Mouse (Mus musculus) thymus, postnatal 14 days (tissue): ENCODE measurements at regions not wholly inside any gene's neighbourhood (a gene's known extent, or its start where the extent isn't known, plus 50 kb on each side); places are given as distances from the start of the nearest gene placed in this dataset.
"Not testable (repeated sequence)": the region's sequence is repeated elsewhere in the genome, so short reads cannot be mapped to it uniquely, and the experiment has no call there.

Experiments
- DNase-seq: peaks from one replicate; pipeline ENCODE4 v3.0.0; 2021

DNA sequence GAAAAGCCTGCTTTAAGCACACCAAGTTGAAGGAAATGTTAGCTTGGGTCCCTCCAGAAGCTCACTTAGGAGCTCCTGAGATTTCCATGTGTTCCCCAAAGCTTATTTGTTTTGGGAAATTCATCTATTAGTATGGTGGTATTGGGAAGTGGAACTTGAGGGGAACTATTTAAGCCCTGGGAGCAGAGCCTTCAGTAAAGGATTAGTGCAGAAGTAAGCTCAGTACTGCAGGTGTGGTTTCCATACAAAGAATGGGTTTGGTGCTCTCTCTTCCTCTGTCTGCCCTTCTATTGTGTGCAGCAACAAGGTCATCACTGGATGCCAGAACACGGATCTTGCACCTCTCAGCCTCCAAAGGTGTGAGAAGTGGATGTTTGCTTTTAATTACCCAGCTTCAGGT lies 57.2 kb downstream of the Foxa2 start:
- DNase-seq, result no peak

- no peak for DNase-seq
Measured at GRCm38 (mm10) chr2:147988586-147988985, 58.2 kb downstream of the Foxa2 start.

DNA sequence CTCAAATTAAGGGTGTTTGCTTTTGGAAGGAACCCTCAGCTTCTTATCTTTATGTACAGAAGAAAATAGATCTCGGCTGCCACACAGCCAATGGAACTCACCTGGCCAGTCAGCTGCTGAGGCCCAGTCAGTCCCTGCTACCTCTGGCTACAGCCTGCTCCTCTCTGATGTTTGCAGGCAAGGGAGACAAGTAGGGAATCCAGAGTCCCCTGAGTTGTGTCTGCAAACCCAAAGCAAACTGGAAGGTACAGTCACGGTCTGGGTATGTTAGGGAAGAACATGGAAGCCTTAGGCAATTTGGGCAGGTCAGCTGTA lies 61.6 kb downstream of the Foxa2 start:
- no peak for DNase-seq

DNA sequence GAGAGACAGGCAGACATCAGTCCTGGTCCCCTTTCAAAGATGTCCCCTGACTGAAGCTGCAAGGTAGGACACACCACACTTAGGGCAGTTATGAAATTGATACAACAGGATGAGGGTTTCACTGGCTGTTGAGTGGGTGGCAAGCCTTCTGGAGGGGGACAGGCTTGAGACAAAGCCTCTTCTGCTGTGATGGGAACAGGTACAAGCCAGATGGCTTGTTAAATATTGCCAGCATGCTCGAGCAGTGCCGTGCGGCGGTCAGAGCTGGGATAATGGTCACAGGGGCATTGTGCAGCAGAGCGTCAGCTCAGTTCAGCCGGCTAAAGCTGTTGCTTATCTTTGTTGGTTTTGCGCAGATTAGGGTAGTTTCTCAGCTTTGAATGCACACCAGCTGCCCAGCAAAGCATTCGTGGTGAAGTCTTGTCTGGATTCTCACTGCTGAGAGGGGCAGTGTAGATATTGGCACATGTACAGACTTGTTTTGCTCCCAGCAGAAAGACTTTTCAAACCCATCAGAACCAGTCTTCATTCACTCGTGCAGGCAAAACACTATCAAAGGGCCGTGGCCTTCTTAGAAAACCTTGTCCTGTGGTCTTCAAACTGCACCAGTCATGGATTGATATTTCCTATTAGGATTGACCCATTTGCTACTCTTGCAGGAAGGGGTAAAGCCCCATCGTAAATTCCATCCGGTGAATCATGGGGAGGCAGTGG lies 62.1 kb downstream of the Foxa2 start:
- DNase-seq, result no peak

DNA sequence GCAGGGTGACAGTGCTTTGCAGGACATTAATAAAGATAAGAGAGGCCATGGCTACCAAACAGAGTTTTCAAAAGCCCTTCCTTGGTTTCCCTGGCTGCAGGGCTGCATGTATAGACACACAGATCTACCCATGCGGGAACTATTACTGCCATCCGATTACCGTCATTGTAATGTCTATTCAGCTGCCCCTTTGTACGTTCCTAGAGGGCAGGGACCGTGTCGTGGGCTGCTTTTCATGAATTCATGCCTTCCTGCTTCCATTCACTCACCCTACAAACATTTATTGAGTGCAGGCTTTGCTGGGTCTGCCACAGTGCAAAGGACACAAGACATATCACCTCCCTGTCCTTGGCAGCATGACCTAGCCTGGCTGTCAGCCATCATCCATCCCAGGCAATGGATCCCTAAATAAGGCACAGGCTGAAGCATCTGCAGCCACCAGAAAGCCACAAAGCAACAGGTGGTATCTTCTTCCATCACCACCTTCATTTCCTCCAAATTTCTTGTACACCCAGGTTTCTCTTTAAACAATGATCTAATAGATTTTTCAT lies 65.8 kb downstream of the Foxa2 start:
- DNase-seq, result no peak

GRCm38 (mm10) chr2:147980408-147980807 lies 66.4 kb downstream of the Foxa2 start:
- no peak for DNase-seq

- DNase-seq, result no peak
Measured at GRCm38 (mm10) chr2:147979660-147980364, 67.0 kb downstream of the Foxa2 start.

DNA sequence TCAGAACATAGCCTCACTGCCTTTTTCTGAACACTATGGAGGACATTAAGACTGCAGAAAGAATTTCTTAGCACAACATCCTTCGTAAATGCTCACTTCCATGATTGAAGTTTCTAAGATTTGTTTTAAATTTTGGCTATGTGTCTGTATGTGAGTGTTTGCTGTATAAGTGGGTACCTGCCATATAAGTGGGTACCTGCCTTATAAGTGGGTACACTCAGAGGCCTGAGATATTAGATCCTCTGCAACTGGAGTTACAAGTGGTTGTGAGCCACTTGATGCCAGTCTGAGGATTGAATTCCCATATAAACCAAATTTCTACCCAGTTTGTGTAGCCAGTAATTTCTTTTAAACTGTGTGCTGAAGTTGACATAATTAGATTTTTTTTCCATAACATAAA lies 67.8 kb downstream of the Foxa2 start:
- DNase-seq, result no peak

DNA sequence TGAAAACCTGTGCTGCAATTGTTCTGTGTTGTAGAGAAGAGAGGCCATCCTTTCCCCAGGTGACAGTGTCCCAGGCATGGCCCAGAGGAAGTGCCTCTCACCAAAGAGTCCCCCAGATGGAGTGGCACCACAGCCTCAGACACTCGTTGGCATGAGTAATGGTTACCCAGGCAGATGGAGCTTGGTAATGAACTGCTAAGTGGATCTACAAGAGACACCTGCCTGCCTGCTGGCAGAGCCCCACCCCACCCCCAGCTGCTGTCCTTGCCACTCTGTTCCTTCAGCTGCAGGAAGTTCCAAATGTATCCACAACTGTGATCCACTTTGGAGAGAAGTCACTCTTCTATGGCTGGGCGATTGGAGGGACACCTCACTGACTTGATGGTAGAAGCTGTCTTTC lies 72.0 kb downstream of the Foxa2 start:
- peak; percentile 28 for DNase-seq

GRCm38 (mm10) chr2:147968671-147969070 lies 78.1 kb downstream of the Foxa2 start:
- no peak for DNase-seq

GRCm38 (mm10) chr2:147967829-147968529 lies 78.8 kb downstream of the Foxa2 start:
- no peak for DNase-seq

- not testable (repeated sequence) for DNase-seq
Measured at GRCm38 (mm10) chr2:147963284-147963683, 83.5 kb downstream of the Foxa2 start.

DNA sequence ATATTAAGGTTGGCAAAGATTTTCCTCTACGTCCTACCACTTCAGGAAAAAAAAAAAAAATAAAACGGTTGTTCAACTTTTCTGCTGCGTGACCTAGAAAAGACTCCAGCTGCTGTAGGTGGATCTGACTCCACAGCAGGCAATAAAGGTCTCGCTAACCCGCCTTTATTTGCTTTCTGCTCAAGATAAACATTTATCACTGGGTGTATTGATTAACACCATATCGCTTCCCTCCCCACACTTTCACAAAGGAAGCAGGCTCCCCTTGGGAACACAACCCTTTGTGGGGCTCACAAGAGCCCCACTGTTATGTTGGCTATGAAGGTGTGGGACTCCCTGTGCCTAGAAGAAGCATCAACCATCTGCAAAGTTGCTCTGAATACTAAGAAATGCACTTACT lies 85.1 kb downstream of the Foxa2 start:
- DNase-seq, result no peak

DNA sequence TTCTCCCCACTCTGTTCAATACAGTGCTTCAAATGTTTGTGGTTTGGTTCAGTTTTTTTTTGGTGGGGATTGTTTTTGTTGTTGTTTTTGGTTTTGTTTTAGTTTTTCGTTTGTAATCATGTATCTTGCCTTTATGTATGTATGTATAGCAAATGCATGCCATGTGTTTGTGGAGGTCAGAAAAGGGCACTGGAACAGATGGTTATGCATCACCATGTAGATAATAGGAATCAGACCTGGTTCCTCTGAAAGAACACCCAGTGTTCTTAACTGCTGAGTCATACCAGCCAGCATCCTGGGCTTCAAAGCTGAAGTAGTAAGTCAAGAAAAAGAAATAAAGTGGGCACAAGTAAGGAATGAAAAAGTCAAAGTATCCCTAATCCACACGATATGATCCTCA lies 92.6 kb downstream of the Foxa2 start:
- DNase-seq, result no peak

DNA sequence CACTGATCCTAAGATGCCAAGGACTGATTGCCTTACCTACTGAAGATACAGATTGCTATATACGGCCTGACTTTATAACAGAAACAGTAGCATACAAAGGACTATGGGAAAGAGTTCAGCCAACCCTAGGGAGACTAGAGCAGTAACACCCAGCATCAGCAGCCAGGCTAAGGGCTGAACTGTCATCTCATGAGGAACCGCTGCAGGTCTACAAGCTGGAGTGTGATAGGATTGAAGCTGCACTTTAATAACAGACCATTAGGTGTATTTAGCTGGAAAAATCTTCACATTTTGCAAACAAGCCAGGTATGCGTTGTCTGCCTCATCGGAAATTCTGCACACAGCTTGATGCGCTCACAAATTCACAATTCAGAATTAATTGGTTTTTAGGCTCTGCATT lies 95.5 kb downstream of the Foxa2 start:
- DNase-seq, result no peak

GRCm38 (mm10) chr2:147944171-147945040 lies 102.4 kb downstream of the Foxa2 start:
- no peak for DNase-seq

- no peak for DNase-seq
Measured at GRCm38 (mm10) chr2:147942591-147942990, 104.2 kb downstream of the Foxa2 start.

DNA sequence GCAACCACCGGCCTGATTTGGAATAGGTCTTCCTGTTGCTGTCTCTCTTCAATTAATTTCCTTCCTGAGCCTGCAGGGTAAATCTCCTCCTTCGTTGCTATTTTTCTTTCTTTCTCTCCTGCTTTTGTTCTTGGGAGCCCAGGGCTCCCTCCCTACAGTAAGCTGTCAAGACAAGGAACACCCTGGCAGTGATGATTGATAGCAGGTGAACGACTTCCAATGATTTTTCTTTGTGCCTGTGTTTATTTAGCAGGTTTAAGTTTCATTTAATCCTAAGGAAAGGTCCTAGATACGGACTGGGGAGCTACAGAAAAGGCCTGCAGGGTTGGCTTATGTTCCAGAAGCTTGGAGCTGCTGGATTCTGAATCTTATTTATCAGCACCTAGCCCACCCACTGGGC lies 105.5 kb downstream of the Foxa2 start:
- no peak for DNase-seq

DNA sequence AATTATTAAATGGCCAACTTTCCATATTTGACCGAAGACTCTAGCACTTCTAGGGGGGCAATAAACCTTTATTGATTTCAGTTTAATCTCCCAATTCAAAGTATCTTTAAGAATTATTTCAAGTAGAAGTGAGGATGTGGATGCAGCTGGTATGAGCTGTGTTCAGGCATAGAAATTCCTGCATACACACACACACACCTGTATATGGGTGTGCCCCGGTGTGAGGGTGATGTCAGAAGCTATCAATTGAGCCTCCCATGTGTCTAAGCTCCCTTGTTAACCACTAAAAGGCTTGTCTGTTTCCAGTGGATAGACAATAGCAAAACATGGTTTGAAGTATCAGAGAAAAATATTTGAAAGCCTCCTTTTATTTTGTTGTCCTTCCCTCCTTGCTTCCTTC lies 114.3 kb downstream of the Foxa2 start:
- no peak for DNase-seq

- no peak for DNase-seq
Measured at GRCm38 (mm10) chr2:147929031-147929711, 117.6 kb downstream of the Foxa2 start.

DNA sequence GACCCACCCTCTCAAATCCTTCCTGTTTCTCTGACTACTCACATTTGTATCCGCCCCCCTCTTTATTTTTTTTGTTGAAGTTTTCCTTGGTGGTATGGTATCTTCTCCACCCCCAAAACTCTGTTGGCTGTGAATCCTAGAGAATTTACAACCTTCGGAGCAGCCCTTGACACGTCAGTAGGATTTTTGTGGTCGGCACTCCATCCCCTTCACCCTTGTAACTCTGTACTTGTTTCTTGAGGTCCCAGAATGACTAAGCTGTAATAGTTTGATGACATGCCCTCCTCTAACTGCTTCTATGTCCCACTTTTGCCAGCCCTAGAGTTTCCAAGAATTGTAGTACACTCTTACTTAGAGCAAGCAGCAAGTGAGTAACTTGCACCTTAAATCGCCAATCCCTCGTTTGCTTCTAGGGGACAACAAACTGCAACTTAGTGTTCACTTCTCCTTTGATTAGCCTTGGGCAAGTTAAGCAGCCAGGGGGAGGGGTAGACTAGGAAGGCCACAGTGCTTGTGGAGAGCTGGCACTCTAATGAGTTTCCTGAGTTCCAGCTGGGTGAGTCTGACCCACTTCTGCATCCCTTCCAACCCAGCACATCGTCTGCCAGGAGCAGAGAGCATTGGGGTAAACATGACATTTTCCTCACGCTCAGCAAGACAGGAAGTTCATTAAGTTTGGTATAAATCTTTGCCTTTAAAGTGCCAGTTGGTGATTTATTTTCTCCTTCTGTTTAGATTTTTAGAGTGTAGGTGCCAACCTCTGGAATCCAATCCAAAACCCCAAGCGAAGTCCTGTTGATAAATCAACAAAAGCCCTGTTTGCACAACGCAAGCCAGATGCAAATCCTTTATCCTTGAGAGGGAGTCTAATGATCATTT lies 118.7 kb downstream of the Foxa2 start:
- no peak for DNase-seq
